Mouse (Mus musculus): ENCODE data around the gene Entpd3.
"Not testable (repeated sequence)": the region's sequence is repeated elsewhere in the genome, so short reads cannot be mapped to it uniquely, and the experiment has no call there.

Entpd3 gene

GRCm38 (mm10) chr9:120539662-120540251 is at the start of gene Entpd3:
Gene Entpd3 (plus strand): TSS chr9:120539818.
- DNase-seq = peak; percentile 5

DNA sequence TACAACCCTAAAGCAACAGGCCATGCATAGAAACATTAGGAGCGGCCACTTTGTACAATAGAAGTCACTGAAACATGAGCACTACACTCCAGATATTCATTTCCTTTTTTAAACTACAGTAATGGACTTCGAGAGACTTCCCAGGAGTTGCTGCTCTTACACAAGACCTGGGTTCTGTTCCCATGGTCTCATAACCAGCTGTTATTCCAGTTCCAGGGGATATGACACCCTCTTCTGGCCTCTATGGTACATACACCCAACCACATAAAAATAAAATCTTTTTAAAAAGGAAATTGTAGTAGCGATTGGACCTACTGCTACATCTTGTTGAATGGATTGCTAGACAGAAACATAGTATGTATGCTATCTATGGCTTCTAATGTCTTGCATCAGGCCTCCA is 48.1 kb upstream of the Entpd3 start:
- no peak for DNase-seq

DNA sequence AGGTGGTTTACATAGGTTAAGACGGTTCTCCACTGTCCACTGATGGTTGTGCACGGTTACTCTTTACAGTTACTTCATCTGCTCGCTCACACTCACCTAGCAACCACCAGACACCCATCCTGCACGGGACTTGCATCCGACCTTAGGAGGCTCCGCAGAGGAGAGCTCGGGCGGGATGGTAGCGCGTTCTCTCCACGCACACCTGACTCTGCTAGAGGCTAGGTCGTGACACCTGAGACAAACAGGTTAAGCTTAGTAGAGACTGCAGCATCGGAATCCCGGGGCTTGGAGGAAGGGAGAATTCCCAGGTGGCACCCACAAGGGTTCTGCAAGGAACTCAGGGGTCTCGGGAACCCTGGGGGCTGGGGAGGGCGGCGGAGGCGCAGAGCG is 47.6 kb upstream of the Entpd3 start, which contains the start of gene Eif1b:
TSS of gene Eif1b (plus strand) at position 223 of the 390 bp plus-strand sequence.
- DNase-seq = no peak

DNA sequence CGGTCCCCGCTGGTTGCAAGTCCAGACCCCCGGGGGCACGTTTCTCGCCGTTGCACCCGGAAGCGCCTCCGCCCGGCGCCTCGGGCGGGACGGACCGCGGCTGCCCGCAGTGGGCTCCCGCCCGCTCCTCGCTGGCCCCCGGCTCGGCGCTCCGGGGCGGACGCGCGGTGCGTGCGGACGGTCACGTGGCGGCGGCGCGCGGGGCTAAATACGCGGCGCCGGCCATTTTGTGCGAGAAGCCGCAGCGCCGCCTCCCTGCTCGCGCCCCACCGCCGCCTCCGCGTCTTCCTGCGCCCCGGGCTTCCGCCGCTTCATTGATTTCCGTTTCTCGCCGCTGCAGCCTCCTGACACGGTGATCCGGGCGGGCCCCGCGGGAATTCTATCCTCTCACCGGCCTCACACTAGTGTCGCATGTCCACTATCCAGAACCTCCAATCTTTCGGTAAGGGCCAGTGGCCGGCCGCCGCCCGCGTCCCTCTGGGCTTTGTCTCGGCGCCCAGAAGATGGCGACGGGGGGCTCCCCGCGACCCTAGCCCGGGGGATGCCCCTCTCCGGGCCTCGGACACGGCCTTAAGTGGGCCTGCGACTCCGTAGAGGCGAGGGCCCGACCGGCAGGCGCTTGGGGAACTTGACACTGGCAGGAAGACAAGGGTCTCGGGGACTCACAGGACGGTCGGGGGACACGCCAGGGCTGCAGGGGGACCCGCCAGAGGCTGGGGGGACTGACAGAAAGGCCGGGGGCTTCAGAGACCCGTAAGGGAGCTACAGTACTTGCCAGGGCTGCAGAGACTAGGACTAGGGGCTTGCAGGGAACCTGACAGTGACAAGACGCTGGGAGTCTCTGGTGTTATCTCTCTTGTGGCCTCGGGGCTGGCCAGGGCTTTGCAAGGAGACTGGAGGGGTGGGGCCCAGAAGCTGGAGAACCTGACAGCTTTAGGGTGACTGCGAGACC is 46.9 kb upstream of the Entpd3 start:
- peak; percentile 75 for DNase-seq

DNA sequence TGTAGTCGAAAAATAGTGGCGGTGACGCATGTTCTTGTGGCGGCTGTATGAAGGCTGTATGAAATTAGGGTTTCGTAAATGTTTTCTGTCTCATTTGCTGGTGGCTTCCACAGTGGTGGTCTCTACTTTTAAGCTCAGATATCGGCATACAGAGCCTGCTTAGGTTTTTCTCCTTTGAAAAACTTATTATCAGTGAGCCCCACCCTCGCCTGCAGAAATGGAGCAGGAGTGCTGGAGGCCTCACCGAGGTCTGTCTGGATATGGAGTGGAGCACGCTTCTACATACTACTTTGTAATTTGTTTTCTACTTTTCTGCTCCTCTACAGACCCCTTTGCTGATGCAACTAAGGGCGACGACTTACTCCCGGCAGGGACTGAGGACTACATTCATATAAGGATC is 45.8 kb upstream of the Entpd3 start:
- DNase-seq = no peak

DNA sequence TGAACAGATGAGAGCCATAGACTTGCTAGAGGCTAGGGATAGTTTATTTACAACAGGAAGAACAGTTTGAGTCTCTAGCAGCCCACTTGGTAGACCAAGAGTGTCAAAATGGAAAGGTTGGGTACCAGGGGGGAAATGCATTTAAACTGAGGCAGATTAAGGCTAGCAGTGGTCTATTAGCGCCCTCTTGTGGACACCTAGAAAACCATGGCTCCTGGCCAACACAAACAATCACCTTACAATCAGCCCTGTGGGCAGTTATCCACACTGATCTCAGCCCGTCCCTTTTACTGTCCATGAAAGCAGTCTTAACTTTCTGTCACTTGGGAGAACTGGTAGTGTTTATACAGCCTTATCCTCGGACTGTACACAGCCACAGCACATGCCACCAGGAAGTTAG is 42.9 kb upstream of the Entpd3 start:
- DNase-seq = peak; percentile 43

DNA sequence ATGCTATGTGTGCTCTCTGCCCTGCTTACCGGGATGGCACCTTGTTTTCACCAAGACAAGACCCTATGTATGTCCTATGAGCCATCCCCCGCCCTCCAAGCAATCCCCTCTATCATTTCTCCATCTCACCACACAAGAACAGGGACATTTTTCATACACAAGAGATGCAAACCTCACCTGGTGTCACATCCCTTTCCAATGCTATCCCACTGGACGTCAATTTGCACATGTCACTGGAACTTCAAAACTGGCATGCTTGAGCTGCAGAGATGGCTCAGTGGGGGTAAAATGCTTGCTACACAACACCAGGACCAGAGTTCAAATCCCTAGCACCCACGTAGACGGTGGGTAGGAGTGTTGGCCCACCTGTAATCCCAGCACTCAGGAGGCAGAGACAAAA is 41.6 kb upstream of the Entpd3 start:
- DNase-seq = no peak

DNA sequence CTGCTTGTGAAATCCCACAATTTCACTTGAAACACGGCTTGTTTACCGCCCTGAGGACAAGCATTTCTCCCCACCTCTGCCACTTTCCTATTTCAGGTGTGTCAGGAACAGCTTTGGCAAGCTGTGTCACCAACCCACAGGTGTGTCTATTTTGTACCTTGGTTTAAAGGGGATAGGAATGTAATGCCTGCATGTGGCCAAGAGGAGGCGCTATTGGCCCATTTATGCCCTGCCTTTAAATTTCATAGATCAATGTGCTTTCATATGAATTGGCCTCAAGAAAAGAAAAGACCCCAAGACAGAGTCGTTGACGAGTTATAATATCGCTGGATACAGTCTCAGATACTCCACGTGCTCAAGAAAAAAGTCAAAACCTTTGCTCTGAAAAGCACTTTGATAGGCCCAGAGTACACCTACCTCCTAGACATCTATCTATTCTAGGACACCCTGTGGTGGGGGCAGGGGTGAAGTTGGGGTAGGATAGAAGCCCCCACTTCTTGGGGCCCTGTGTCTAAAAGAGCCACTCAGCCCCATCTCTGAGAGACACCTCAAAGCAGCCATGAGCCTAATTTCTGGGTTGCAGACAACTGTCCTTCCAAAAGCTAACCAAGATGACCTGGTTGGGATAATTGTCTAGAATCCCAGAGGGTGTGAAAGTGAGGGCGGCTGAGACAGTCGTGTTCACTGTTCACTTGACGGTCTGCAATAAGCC is 38.3 kb upstream of the Entpd3 start:
- DNase-seq = no peak

- DNase-seq = peak; percentile 54
Measured at GRCm38 (mm10) chr9:120502013-120502412, 37.6 kb upstream of the Entpd3 start.

GRCm38 (mm10) chr9:120504423-120504822 is 35.2 kb upstream of the Entpd3 start:
- no peak for DNase-seq

DNA sequence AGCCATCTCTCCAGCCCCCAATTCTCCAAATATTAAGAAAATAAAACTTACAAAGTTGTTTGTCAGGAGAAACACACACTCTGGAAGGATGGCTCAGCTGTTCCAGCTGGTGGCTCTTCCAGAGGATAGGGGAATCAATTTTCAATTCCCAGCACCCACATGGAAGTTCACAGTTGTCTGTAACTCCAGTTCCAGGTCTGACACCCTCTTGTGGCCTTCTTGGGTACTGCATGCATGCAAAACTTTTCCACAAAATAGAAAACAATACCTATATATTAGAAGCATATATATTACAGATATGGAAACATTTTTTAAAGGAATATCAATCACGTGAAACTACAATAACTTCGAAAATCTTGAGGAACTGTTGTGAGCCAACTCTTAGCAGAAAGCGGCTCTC is 27.8 kb upstream of the Entpd3 start:
- no peak for DNase-seq

GRCm38 (mm10) chr9:120516720-120517119 is 22.9 kb upstream of the Entpd3 start:
- no peak for DNase-seq

DNA sequence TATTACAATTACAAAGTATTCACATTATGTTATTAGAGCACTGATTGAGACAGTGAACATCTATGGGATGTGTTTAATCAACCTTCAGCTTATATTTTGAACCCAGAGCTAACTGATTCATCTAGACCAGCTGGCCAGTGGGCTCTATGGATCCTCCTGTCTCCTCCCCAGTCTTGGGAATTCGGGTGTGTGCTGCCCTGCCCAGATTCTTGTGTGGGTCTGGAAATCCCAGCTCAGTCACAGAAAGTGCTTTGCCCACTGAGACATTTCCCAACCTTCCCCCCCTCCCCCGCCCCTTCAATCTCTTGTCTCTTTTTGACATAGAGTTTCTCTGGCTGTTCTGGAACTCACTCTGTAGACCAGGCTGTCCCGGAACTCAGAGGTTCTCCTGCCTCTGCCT is 20.7 kb upstream of the Entpd3 start:
- DNase-seq = no peak

- DNase-seq = no peak
Measured at GRCm38 (mm10) chr9:120519469-120520125, 20.0 kb upstream of the Entpd3 start.

DNA sequence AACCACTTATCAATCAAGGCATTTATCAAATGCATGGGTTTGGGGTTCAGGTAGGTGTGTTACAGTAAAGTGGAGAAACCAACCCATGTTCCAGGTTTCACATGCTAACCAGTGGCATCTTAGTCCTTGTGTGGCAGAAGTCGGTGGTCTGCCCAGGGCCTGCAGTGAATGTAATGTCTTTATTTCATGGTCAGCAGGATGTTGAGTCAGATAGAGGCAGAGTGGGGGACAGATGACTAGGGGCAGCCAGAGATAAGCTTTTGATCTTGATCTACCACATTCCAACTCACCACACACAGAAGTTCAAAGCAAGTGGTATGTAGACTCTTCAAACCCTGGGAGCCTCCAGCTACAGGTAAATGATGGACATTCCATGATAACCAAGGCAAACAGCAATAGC is 18.5 kb upstream of the Entpd3 start:
- no peak for DNase-seq

DNA sequence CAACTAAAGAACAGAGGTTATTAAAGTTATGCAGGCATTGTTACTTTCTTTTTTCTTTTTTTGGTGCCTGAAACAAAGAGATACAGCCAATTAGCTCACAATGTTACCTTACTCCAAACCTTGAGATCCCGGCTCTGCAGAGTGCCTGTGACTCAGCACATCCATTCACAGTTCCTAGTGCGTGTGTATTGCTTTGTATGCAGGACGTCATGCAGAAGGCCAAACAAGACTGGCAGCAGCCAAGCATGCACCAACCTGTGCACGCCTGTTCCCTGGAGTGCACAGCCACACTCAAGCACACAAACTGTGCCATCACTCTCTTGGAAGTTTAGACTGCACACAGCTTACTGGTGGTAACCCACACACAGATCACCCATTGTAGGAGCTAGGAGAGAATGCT is 12.3 kb upstream of the Entpd3 start:
- DNase-seq = no peak

DNA sequence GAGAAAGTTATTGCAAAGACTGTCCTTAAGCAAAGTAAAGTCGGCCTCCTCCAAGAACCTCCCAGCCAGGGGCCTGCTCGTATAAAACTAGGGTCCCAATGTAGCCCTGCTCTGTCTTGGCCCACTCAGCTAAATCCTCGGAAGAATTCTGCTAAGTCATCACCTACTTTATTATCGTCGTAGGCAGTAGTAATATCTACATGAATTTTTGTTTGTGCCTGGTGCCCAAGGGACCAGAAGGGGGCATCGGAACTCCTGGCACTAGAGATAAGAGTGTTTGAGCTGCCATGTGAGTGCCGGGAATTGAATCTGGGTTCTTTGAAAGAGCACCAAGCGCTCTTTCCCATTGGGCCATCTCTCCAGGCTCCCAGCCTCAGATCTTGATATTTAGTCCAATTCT is 11.7 kb upstream of the Entpd3 start:
- DNase-seq = no peak

DNA sequence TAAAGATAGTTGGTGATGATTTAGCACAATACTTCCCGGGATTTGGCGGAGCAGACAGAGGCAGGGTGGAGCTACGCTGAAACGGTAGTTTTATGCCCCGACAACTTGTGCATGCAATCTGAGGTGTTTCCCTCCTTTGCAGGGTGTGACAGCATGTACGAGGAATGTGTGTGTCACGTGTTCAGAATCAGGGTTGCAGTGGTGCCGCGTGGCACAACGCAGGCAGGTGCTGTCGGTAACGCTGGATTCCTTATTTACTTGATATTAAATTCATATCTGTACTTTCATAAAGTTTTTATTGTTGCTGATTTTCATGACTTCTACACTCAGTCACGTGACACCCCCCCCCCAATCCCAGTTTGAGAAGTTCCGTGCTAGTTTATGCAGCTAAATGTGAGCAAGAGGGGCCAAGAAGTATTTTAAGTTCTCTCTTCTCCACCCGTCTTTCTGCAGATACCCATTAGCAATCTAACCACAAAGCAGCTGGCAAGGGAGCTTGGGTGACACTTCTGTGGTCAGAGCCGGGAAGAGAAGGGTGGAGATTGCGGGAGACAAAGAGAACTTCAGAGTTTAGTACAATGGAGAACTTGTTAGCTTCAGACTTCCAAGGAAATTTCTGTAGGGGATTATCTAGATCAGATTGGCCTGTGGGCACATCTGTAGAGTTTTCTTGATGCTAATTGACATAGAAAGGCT is 10.7 kb upstream of the Entpd3 start:
- no peak for DNase-seq

DNA sequence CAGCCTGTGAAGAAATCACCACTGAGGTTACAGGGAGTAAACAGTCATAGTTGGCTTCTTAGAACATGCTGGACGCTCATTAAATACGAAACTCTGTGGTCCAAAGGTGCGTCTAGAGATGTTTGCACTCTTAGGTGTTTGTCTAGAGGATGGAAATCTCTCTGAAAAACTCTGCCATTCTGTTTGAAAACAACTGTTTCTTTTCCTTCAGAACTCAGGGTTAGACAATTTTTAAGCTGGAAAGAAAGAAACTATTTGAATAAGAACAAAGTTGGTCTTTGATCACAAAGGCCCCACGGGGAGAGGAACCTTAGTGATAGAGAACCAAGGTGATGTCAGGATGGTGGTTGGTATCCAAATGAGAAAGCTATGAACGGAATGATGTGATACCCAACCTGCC is 9.1 kb upstream of the Entpd3 start:
- DNase-seq = no peak

GRCm38 (mm10) chr9:120532062-120532461 is 7.6 kb upstream of the Entpd3 start:
- no peak for DNase-seq

DNA sequence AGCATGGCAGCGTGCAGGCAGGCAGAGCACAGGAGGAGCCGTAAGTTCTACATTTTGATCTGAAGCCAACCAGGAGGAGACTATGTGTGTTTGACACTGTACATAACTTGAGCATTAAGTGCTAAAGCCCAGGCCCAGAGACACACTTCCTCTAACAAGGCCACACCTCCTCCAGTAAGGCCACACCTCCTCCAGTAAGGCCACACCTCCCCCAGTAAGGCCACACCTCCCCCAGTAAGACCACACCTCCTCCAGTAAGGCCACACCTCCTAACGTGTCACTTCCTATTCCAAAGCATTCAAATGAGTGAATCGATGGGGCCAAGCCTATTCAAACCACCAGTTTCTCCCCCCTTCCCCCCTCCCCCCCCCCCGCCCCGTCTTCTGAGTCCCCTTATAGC is 6.9 kb upstream of the Entpd3 start:
- DNase-seq = no peak

DNA sequence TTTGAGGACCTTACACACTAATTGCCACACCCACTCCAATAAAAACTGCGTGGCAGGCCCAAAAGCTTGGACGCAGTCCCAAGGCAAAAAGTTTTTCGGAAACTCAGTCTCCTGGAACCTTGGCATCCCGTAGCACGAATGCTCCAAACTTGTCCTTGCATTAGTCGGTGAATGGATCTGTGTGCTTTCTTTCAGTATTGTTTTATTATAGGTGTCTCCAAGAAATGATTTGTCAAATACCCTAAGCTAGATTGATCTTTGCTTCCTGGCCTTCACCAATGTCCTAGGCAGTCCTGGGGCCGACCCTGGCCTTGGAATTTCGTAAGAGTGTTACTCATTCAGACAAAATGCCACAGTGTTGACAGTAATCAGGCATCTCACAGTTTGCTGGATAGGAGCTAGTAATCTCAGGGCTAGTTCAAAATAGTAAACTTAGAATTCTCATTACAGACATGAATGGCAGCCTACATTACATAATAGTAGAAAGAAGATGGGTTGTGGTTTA is 6.1 kb upstream of the Entpd3 start:
- DNase-seq = not testable (repeated sequence)
